Mouse (Mus musculus): Measurements from ENCODE around the gene Jmjd6.

The Jmjd6 gene

DNA sequence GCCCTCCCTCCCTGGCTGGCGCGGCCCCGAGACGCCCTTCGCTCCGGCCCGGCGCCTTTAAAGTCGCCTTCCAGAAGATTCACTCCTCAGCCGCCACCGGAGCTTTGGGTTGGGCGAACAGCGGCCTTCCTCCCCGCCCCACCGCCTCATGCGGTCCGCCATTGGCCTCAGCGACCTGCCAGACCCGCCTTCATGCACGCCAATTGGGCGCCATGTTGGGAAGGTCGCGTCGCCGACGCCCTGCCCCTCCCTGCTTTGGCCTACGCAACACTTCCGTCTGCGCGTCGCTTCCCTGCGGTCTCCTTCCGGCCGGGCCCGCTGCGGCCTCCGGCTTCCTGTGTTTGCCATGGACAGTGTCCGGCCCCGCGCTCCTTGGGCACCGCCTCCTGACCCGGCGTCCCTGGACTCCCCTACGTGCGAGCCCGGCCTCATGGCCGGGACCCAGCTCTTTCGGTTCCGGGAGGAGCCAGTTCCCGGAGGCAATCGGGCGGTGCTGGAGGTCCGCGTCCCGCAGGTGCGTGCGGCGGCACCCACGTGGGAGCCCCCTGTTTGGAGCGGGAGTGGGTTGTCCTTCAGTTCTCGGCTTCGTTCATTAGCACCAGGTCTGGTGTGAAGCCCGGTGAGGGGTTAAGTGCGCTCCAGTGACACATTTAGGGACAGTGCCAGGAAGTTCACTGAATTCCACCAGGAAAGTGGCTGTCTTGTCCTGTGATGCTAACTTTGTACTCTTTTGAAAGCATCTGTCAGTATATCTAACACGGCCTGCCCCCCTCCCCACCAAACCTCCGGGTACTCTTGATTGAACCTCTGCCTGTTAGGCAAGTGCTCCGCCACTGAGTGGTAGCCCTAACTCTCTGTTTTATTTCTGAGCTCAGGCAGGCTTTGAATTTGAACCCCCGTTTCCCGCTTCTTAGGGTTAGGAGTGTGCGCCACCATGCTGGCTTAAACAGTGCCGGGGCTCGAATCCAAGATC, at the start of gene Jmjd6, which contains the start of gene Mettl23:
Gene Jmjd6 (minus strand): TSS at position 189 of the 973 bp plus-strand sequence.
Gene Mettl23 (plus strand): TSS at position 18 of the 973 bp plus-strand sequence.
- under 1% methylated on average over 72 of the region's 72 CpGs for WGBS

DNA sequence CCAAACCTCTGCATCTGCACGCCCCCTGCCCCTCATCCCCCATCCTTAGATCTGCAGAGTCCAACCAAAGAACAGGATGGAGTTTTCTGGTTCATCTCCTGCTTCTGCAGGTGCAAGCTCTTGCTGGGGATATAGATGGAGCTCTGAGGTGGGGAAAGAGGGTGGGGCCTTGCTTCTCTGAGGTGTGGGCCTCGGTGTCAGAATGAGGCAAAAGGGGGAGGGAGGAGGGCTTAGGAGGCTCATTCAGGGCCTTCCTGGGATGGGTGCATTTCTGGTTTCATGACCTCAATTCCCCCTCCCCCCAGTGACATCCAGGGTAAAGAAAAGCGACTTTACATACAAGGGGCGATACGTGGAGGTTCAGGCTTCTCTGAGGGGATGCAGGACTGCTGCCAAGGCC, 43.9 kb upstream of the Jmjd6 start:
- WGBS: 84% methylated on average over 5 of the region's 5 CpGs

- WGBS: 5% methylated on average over 28 of the region's 28 CpGs
These were observed 42.3 kb upstream of the Jmjd6 start for GRCm38 (mm10) chr11:116885275-116886151.

- 94% methylated on average over 6 of the region's 6 CpGs for whole genome bisulfite sequencing
These were observed 40.8 kb upstream of the Jmjd6 start for GRCm38 (mm10) chr11:116884061-116884460.

GRCm38 (mm10) chr11:116882446-116882845, 39.2 kb upstream of the Jmjd6 start:
- 92% methylated on average over 10 of the region's 10 CpGs for WGBS

DNA sequence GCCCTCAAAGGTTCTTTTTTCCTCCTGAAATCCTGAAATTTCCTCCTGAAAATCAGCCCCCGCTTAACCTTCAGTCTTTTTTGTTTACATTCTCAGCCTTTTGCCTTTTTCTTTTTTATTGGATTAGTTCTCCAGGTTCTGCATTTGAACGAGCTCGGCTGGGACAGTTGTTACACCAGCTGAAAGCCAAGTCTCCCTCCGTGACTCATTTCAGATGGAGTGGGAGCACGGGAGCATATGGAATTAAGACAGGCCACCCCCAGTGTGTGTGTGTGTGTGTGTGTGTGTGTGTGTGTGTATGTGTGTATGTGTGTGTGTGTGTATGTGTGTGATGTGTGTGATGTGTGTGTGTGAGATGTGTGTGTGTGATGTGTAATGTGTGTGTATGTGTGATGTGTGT, 38.2 kb upstream of the Jmjd6 start:
- 38% methylated on average over 5 of the region's 5 CpGs for WGBS

- 27% methylated on average over 7 of the region's 7 CpGs for WGBS
These were observed 37.6 kb upstream of the Jmjd6 start for GRCm38 (mm10) chr11:116880839-116881238.

GRCm38 (mm10) chr11:116878454-116878853, 35.2 kb upstream of the Jmjd6 start:
- WGBS: 88% methylated on average over 8 of the region's 8 CpGs

- 66% methylated on average over 20 of the region's 20 CpGs for WGBS
These were observed 30.7 kb upstream of the Jmjd6 start for GRCm38 (mm10) chr11:116873987-116874386.

- 87% methylated on average over 9 of the region's 9 CpGs for WGBS
These were observed 28.3 kb upstream of the Jmjd6 start for GRCm38 (mm10) chr11:116871538-116871937.

DNA sequence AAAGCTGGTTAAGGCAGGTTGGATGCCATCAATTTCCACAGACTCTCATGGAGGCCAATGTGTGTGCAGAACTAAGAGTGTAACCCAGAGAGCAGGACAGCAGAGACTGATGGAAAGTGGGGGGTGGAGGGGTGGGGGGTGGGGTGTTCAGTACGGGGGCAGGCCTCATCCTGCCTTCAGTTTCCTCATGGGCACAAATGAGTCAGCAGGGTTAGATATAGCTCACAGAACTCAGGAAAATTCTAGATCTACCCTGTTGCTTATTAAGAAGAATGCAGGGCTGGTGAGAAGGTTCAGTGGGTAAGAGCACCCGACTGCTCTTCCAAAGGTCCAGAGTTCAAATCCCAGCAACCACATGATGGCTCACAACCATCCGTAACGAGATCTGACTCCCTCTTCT, 26.4 kb upstream of the Jmjd6 start:
- 80% methylated on average over 4 of the region's 4 CpGs for whole genome bisulfite sequencing

DNA sequence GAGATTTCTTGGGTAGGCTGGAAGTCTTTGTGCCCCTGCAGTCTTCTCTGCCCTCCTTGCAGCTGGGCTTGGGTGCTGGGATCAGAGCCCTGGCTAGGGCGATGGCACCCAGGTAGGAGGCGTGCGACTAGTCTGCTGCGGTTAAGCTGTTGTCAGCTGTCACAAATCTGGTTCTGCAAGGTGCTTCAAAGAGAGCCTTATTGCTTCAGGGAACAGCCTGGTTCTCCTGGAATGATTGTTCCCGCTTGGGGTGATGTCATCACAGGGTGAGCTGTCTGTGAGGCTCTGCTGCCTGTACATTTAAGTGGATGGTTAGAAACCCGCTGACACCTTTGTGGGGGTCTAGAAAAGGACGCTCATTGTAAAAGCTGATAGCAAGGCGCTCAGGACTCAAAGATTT, 26.0 kb upstream of the Jmjd6 start:
- 94% methylated on average over 8 of the region's 8 CpGs for WGBS

DNA sequence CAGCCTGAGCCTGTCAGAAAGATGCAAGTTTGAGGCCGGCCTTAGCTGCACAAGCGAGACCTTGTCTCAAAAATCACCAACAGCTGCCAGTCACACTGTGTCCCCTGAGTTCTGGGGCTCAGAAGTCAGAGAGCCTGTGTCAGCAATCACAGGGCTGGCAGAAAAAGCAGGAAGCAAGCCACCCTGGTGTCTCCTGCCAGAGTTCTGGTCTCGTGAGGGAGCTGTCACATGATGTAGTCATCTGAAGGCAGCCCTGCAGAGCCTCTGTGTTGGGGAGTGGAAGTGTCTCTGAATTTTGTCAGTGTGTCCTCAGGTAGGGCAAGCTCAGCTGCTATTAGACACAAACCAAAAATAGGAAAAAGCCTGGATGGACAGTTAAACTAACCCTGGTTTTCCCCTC, 24.9 kb upstream of the Jmjd6 start:
- WGBS: 59% methylated on average over 3 of the region's 3 CpGs

DNA sequence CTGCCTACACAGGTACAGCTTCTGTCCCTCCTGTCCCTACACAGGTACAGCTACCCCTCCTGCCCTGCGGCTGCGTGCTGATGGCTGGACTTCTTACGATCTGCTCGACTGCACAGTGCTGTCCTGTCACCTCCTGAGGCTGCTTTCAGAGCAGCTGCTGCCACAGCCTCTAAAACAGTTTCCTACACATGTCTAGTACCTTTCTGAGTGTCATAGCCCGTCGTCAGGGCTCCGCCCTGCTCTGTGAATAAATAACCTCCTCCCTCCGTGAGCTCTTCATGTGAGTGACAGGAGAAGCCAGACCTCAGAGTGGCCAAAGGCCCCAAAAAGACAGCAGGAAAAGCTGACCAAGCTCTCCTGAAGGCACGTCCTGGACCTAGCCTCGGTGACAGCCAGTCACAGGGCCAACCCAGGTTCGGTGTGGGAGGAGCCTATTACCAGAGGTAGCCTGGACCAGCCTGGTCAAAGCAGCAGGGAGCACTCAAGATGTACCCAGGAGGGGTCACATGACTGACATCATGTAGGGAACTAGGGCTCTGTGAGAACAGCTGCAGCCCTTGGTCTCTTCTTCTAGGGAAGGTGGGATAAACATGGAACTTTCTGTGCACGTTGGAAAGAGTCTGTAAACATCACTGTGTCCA, 22.8 kb upstream of the Jmjd6 start:
- 82% methylated on average over 12 of the region's 12 CpGs for WGBS

GRCm38 (mm10) chr11:116864444-116864843, 21.2 kb upstream of the Jmjd6 start:
- WGBS: 83% methylated on average over 10 of the region's 10 CpGs

- 82% methylated on average over 12 of the region's 12 CpGs for WGBS
These were observed 14.1 kb upstream of the Jmjd6 start for GRCm38 (mm10) chr11:116857183-116857850.

- 18% methylated on average over 10 of the region's 10 CpGs for WGBS
These were observed 11.0 kb upstream of the Jmjd6 start for GRCm38 (mm10) chr11:116854279-116854678.

- WGBS: 0% methylated on average over 36 of the region's 36 CpGs
These were observed 10.3 kb upstream of the Jmjd6 start for GRCm38 (mm10) chr11:116853512-116853928.

- WGBS: under 1% methylated on average over 74 of the region's 74 CpGs
These were observed 9.8 kb upstream of the Jmjd6 start, which contains the start of gene Srsf2 for GRCm38 (mm10) chr11:116852891-116853511. Gene Srsf2 (minus strand): TSS chr11:116853094.

DNA sequence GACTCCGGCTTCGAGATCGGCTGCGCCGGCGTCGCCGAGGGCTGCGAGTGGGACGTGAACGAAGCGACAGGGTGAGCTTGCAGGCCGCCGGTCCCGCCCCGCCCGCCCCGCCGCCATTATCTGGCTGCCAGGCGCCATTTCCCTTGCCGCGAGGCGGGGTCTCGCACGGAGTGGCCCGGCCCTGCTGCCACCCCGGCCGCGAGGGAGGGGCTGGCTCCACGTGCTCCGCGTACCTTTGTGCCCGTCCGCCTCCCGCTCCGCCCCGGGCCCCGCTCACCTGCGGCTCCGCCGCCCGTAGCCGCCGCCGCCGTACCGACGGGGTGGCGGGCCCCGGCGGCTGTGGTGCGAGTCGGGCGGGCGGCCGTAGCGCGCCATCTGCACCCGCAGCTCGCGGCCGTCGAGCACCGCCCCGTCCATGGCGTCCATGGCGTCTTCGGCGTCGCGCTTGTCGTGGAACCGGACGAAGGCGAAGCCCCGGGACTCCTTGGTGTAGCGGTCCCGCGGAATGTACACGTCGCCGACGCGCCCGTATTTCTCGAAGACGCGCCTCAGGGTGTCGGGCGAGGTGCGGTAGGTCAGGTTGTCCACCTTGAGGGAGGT, 9.1 kb upstream of the Jmjd6 start, which contains the start of gene Mfsd11:
Gene Mfsd11 (plus strand): TSS at position 150 of the 600 bp plus-strand sequence.
- under 1% methylated on average over 91 of the region's 91 CpGs for WGBS

Data from cerebral cortex, adult 2 months (tissue).